Mouse (Mus musculus) CD4-positive naive resting alpha-beta T cell, adult 57 days (primary cell): ENCODE results near the gene Rimklb. TPM values are rescaled to one million over a fixed set of nuclear protein-coding genes. Genes with fewer than 3 reads are reported as not detected.

Experiments
- total RNA-seq: library from RNA; stranded (reverse); gene quantifications from one replicate; pipeline ENCODE4 v1.2.4, GENCODE M21; 2023

The Rimklb gene
- not detected for total RNA-seq

DNA sequence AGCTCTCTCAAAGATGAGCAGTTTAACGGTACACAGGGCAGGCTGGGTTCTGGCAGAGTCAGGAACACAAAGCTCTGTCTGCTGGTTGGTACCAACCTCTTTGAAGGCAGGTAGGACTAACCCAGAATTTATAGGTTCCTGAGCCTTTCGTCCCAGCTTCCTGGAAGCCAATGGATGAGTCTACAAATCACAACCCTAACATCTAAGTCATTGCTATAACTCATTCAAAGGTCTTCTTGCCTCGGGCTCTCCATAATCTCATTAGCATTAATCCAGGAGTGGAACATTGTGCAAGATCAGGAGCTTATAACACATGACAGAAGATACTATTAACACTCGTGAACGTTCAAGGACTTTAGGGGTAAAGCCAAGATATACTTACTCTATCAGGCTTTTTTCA is at the start of gene Rimklb:
Rimklb (minus strand) TSS at position 101 of the 400 bp plus-strand sequence.

DNA sequence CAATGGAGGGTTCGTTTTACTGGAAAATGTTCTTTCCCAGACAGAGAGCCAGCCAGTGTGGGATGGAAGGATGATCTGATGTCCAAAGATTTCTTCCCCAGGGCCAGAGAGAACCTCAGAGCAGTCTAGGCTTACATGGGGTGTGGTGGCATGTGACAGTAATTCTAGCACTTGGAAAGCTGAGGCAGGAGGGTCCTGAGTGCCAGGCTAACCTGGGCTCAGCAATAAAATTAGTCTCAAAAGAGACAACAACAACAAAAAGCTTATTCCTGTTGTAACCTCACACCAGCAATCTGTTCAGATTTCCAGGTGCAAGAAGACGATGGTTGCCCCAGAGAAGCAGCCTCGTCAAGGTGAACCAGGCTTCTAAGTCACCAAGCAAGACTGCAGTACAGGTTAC is 7.0 kb upstream of the Rimklb start, which contains the start of gene Mfap5:
Mfap5 (plus strand) TSS at position 301 of the 400 bp plus-strand sequence.

Other genes with a start within 250 kb of the Rimklb start
- gene Klrg1, start 215.9 kb downstream of the Rimklb start, total RNA-seq = 0.83 TPM
- gene M6pr, start 190.0 kb downstream of the Rimklb start, total RNA-seq = 115 TPM
- gene Phc1, start 158.2 kb downstream of the Rimklb start, total RNA-seq = 39.3 TPM
- gene Mfap5, start 7.1 kb upstream of the Rimklb start, total RNA-seq = not detected
- not detected for gene Aicda, start 55.0 kb upstream of the Rimklb start, total RNA-seq
- gene Apobec1, start 103.7 kb upstream of the Rimklb start, total RNA-seq = 15.5 TPM
- gene Gdf3, start 111.3 kb upstream of the Rimklb start, total RNA-seq = not detected
- gene Dppa3, start 127.6 kb upstream of the Rimklb start, total RNA-seq = not detected
- not detected for gene Nanog, start 208.7 kb upstream of the Rimklb start, total RNA-seq